Mouse (Mus musculus): ENCODE data around the gene Slc35a3. TPM values are rescaled to one million over a fixed set of nuclear protein-coding genes. Genes with fewer than 3 reads are reported as not detected.
A peak's percentile ranks its signal among the peaks of the same experiment; 100 is the strongest.
"Not testable (repeated sequence)": the region's sequence is repeated elsewhere in the genome, so short reads cannot be mapped to it uniquely, and the experiment has no call there.

The Slc35a3 gene
- polyA plus RNA-seq, 1 experiment: 5.7 TPM

GRCm38 (mm10) chr3:116694312-116694711 lies 18.3 kb downstream of the Slc35a3 start:
- H3K27ac ChIP-seq (ENCODE audit: control insufficient read depth, insufficient read depth, low read depth, low read length, poor library complexity): no peak overlapping the region
- no peak overlapping the region for H3K4me3 ChIP-seq (replicated peaks; ENCODE audit: control insufficient read depth, low read depth, low read length)
- TF ChIP-seq CTCF (IDR thresholded peaks at IDR 0.05; ENCODE audit: control insufficient read depth, insufficient read depth, low read length) (no peak), POLR2A (IDR thresholded peaks at IDR 0.05; ENCODE audit: borderline replicate concordance, control insufficient read depth, low read depth, low read length) (no peak)
- WGBS: 67% methylated on average over 3 of the region's 3 CpGs
- no peaks in the 10 kb centered on the region; the same call in none of the 2 replicates for H3K4me1 ChIP-seq (ENCODE audit: control insufficient read depth, insufficient read depth, low read length)

DNA sequence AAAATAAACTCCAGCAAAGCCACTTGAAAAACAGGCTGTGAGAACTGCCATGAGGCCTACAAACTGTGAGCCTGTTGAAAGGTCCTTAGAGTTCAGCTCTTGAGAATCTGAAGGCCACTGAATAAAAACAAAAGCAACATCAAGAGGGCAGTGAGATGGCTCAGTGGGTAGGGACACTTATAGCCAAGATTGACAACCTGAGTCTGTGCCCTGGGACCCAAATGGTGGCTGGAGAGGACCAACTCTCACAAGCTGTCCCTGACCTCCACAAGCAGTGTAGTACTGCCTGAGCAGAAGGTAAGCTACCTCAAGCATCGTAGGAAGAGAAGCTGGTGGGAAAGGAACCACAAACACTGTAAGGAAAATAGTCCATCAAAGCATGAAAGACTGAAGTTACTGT lies 31.5 kb downstream of the Slc35a3 start, which contains the start of gene Gm43191:
Gene Gm43191, minus strand, starts transcription at position 101 of the 400 bp plus-strand sequence.
- Histone ChIP-seq H3K4me1 (ENCODE audit: control insufficient read depth, insufficient read depth, low read length) (no peaks in the 10 kb centered on the region), H3K4me3 (replicated peaks; ENCODE audit: control insufficient read depth, low read depth, low read length) (no peak within 1 kb of the TSS), H3K27ac (ENCODE audit: control insufficient read depth, insufficient read depth, low read depth, low read length, poor library complexity) (no peak within 1 kb of the TSS)
- WGBS: 86% methylated on average over 1 of the region's 1 CpGs
- TF ChIP-seq CTCF (IDR thresholded peaks at IDR 0.05; ENCODE audit: control insufficient read depth, insufficient read depth, low read length): no peak
- TF ChIP-seq POLR2A (IDR thresholded peaks at IDR 0.05; ENCODE audit: borderline replicate concordance, control insufficient read depth, low read depth, low read length): no peak

DNA sequence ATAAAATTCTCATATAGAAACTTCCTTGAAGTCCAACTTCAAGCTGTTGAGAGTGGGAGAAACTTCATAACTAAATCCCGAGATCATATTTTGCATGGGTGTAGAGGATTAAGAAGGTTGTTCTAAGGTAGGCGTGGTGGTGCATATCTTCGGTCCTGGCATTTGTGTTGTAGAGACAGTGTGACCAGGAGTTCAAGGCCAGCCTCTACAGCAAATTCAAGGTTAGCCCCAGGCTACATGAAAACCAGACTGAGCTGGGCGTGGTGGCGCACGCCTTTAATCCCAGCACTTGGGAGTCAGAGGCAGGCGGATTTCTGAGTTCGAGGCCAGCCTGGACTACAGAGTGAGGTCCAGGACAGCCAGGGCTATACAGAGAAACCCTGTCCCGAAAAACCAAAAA lies 48.4 kb downstream of the Slc35a3 start:
- not testable (repeated sequence) for H3K4me3 ChIP-seq (replicated peaks; ENCODE audit: control insufficient read depth, low read depth, low read length); H3K27ac ChIP-seq (ENCODE audit: control insufficient read depth, insufficient read depth, low read depth, low read length, poor library complexity); H3K4me1 ChIP-seq (ENCODE audit: control insufficient read depth, insufficient read depth, low read length)
- WGBS: 90% methylated on average over 9 of the region's 9 CpGs

DNA sequence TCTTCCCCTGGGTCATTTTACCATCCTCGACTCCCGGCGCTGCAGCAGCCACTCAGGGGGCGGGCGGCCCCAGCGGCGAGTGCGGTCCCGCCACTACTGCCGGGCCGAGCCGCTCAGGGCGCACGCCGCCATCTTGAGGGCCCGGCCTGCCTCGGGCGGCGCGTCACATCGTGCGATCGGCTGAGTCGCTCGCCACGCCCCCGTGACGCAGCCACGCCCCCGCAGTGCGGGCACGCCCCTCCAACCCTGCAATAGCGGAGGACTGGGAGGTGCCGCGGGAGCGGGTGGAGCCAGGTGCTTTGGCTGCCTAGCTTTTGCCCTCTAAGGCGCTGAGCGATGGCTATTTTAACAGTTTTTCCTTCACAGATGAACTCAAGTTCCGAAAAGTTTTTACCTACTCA lies 50.2 kb downstream of the Slc35a3 start, which contains the start of gene Mfsd14a:
Gene Mfsd14a, minus strand, starts transcription at position 215 of the 401 bp plus-strand sequence.
- Histone ChIP-seq H3K4me3 (replicated peaks; ENCODE audit: control insufficient read depth, low read depth, low read length) (peak within 1 kb of the TSS; percentile 74), H3K4me1 (ENCODE audit: control insufficient read depth, insufficient read depth, low read length) (peaks cover 3% of the 10 kb centered on the region), H3K27ac (ENCODE audit: control insufficient read depth, insufficient read depth, low read depth, low read length, poor library complexity) (peak within 1 kb of the TSS; percentile 97)
- TF ChIP-seq POLR2A (IDR thresholded peaks at IDR 0.05; ENCODE audit: borderline replicate concordance, control insufficient read depth, low read depth, low read length) (peak; percentile 97; the same call in 1 of the 2 replicates), CTCF (IDR thresholded peaks at IDR 0.05; ENCODE audit: control insufficient read depth, insufficient read depth, low read length) (peak; percentile 3; the same call in 1 of the 2 replicates)
- under 1% methylated on average over 39 of the region's 39 CpGs for WGBS

DNA sequence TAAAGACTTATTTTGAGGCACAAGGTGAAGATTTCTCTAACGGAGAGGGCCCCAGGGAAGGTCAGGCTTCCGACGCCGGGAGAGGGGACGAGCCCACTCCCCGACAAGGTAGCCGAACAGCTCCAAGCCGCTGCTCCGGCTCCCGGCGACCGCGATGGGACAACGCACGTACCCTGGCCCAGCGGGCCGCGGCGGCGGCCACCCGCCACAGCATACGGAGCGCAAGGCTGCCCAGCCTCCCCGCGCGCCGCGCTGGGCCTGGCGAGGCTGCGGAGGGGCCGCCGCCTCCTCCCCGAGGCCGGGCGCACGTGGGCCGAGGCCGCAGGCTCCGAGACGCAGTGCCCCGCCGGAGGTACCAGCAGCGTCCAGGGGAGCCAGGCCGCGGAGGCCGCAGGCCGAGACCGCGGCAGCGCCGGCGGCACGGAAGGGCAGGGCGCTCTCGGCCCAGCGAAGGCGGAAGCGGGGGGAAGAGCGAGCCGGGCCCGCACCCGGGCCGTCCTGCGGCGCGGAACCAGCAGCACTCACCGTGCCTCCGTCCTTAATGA lies 50.7 kb downstream of the Slc35a3 start:
- Histone ChIP-seq H3K4me3 (replicated peaks; ENCODE audit: control insufficient read depth, low read depth, low read length) (peak overlapping the region; percentile 74), H3K27ac (ENCODE audit: control insufficient read depth, insufficient read depth, low read depth, low read length, poor library complexity) (peak overlapping the region; percentile 97), H3K4me1 (ENCODE audit: control insufficient read depth, insufficient read depth, low read length) (peaks cover 3% of the 10 kb centered on the region)
- TF ChIP-seq CTCF (IDR thresholded peaks at IDR 0.05; ENCODE audit: control insufficient read depth, insufficient read depth, low read length): no peak
- TF ChIP-seq POLR2A (IDR thresholded peaks at IDR 0.05; ENCODE audit: borderline replicate concordance, control insufficient read depth, low read depth, low read length): no peak
- WGBS: under 1% methylated on average over 68 of the region's 68 CpGs

DNA sequence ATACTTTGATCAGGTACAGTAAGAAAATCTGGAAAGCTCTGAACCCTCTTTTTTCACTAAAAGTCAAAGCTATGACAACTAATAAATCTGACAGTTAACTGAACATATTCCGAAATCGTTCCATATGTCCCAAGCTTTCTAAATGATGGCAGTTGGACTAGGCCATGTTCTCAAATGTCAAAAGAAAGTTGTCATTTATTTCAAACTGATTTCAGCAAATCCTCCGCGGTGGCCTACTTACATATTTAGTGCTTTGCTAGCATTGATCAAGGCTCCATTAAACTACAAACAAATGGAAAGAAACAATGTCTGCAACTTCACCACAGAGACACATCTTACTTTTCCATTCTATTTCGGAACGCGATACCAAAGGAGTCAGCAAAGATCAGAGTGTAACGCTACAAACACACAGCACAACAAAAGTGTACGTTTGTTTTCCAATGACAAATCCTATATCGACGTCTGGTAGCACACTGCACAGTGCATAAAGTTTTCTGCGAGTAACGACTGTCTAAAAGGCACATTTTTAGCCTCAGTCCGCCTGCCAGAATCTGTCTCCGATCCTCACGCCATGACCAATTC lies 51.3 kb downstream of the Slc35a3 start:
- 5% methylated on average over 16 of the region's 16 CpGs for WGBS
- peaks cover 4% of the 10 kb centered on the region for H3K4me1 ChIP-seq (ENCODE audit: control insufficient read depth, insufficient read depth, low read length)
- peak overlapping the region; percentile 97 for H3K27ac ChIP-seq (ENCODE audit: control insufficient read depth, insufficient read depth, low read depth, low read length, poor library complexity)
- no peak for TF ChIP-seq CTCF (IDR thresholded peaks at IDR 0.05; ENCODE audit: control insufficient read depth, insufficient read depth, low read length)
- TF ChIP-seq POLR2A (IDR thresholded peaks at IDR 0.05; ENCODE audit: borderline replicate concordance, control insufficient read depth, low read depth, low read length): no peak
- peak overlapping the region; percentile 74 for H3K4me3 ChIP-seq (replicated peaks; ENCODE audit: control insufficient read depth, low read depth, low read length)

- WGBS: 86% methylated on average over 13 of the region's 13 CpGs
- no peak overlapping the region for H3K4me3 ChIP-seq (replicated peaks; ENCODE audit: control insufficient read depth, low read depth, low read length)
- TF ChIP-seq CTCF (IDR thresholded peaks at IDR 0.05; ENCODE audit: control insufficient read depth, insufficient read depth, low read length) (no peak), POLR2A (IDR thresholded peaks at IDR 0.05; ENCODE audit: borderline replicate concordance, control insufficient read depth, low read depth, low read length) (no peak)
- H3K27ac ChIP-seq (ENCODE audit: control insufficient read depth, insufficient read depth, low read depth, low read length, poor library complexity): no peak overlapping the region
- H3K4me1 ChIP-seq (ENCODE audit: control insufficient read depth, insufficient read depth, low read length): peaks cover 4% of the 10 kb centered on the region
Observed at GRCm38 (mm10) chr3:116659856-116660430, 52.7 kb downstream of the Slc35a3 start.

- 79% methylated on average over 15 of the region's 15 CpGs for WGBS
- TF ChIP-seq CTCF (IDR thresholded peaks at IDR 0.05; ENCODE audit: control insufficient read depth, insufficient read depth, low read length): no peak
- TF ChIP-seq POLR2A (IDR thresholded peaks at IDR 0.05; ENCODE audit: borderline replicate concordance, control insufficient read depth, low read depth, low read length): no peak
- Histone ChIP-seq H3K4me3 (replicated peaks; ENCODE audit: control insufficient read depth, low read depth, low read length) (no peak overlapping the region), H3K27ac (ENCODE audit: control insufficient read depth, insufficient read depth, low read depth, low read length, poor library complexity) (no peak overlapping the region), H3K4me1 (ENCODE audit: control insufficient read depth, insufficient read depth, low read length) (peaks cover 4% of the 10 kb centered on the region)
Observed at GRCm38 (mm10) chr3:116658928-116659565, 53.6 kb downstream of the Slc35a3 start.

All from bone marrow, adult 2 months (tissue).